Mouse (Mus musculus): ENCODE measurements at regions not wholly inside any gene's neighbourhood (a gene's known extent, or its start where the extent isn't known, plus 50 kb on each side); places are given as distances from the start of the nearest gene placed in this dataset.

DNA sequence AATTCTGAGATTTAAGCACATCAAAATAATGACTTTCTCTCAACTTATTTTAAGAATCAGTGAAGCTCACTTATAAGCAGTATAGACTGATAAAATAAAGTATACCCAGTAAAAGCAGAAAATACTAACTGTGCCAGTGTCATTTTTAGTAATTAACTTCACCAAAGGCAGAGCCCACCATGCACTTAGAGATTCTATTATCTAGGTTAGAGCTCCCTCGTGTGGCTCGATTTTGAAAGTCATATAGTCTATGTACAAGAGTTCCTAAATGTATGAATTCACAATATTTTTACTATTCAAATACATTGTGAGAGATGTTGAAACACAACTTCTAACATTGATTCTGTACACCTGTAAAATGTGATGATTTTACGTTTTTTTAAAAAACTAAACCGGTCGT, 589.3 kb downstream of the Kcnj3 start:
- WGBS: 6% methylated on average over 5 of the region's 5 CpGs
- TF ChIP-seq CTCF (IDR thresholded peaks at IDR 0.05; ENCODE audit: low read depth) (peak; percentile 72), EP300 (optimal IDR thresholded peaks at IDR 0.05) (no peak)

DNA sequence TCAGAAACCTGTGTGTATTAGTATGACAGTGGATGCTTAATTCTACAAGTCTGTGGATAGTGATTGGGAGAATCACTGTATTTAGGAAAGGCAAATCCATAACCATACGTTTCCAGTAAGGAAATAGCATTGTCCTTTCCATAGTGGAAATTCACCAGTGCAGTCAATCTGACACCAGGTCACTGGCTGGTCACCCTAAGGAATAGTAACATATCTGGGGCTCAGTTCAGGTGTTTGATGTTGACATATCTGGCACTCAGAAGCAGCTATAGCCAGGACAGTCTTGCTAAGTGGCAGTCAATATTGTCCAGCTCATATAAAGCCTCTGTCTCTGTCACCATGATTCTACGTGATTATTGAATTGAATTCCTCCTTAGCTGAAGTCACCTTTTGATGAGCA, 593.2 kb downstream of the Kcnj3 start:
- no peaks in the 10 kb centered on the region for H3K36me3 ChIP-seq (ENCODE audit: control insufficient read depth, insufficient read depth, low read length)
- H3K4me1 ChIP-seq (replicated peaks; ENCODE audit: control insufficient read depth, insufficient read depth): no peaks in the 10 kb centered on the region
- WGBS: 74% methylated on average over 2 of the region's 2 CpGs
- ATAC-seq (ENCODE audit: low FRiP score, low TSS enrichment) (no peak), DNase-seq (ENCODE audit: low spot score) (no peak)
- no peak for TF ChIP-seq CTCF (IDR thresholded peaks at IDR 0.05; ENCODE audit: low read depth)
- no peaks in the 10 kb centered on the region for H3K9me3 ChIP-seq (ENCODE audit: control insufficient read depth, low read length)
- H3K4me2 ChIP-seq (replicated peaks; ENCODE audit: low read depth): no peak overlapping the region
- H3K9ac ChIP-seq (ENCODE audit: low read length): no peak overlapping the region
- H3K27ac ChIP-seq (replicated peaks): no peak overlapping the region
- H3K27me3 ChIP-seq (ENCODE audit: control insufficient read depth, insufficient read depth, low read length): no peaks in the 10 kb centered on the region
- no peak overlapping the region for H3K4me3 ChIP-seq (ENCODE audit: low read depth, low read length)

More for the DNA sequence above, 589.3 kb downstream of the Kcnj3 start:
- H3K9ac ChIP-seq (ENCODE audit: low read length): no peak overlapping the region
- no peak overlapping the region for H3K4me2 ChIP-seq (replicated peaks; ENCODE audit: low read depth)
- no peaks in the 10 kb centered on the region for H3K27me3 ChIP-seq (ENCODE audit: control insufficient read depth, insufficient read depth, low read length)
- no peak for DNase-seq (ENCODE audit: low spot score)
- no peak overlapping the region for H3K27ac ChIP-seq (replicated peaks)
- H3K4me3 ChIP-seq (ENCODE audit: low read depth, low read length): no peak overlapping the region
- no peaks in the 10 kb centered on the region for H3K9me3 ChIP-seq (ENCODE audit: control insufficient read depth, low read length)
- no peaks in the 10 kb centered on the region for H3K4me1 ChIP-seq (replicated peaks; ENCODE audit: control insufficient read depth, insufficient read depth)
- no peak for ATAC-seq (ENCODE audit: low FRiP score, low TSS enrichment)
- no peaks in the 10 kb centered on the region for H3K36me3 ChIP-seq (ENCODE audit: control insufficient read depth, insufficient read depth, low read length)

Measured in stomach, postnatal 0 days (tissue).